Mouse (Mus musculus): ENCODE measurements around the gene Gdnf. TPM values are rescaled to one million over a fixed set of nuclear protein-coding genes. Genes with fewer than 3 reads are reported as not detected.

The Gdnf gene
- total RNA-seq, 2 experiments from 2014 or later: not detected

DNA sequence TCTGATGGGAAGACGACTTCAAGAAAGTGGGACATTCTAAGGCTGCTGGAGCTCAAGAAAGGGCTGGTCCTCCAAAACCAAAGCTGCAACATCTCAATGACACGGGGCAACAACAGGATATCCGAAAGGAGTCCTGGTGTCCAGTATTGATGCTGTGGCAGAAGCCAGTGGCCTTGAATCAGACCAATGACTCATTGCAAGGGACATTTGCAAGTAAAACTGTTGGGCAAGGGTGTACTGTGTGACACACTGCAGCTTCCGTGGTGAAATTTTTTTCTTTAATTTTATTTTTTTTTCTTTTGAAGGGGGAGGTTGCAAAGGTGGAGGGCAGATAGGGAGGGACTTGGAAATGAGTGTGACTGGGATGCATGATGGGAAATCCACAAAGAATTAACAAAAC lies 31.8 kb downstream of the Gdnf start:
- ATAC-seq (replicated peaks; ENCODE audit: low FRiP score, low TSS enrichment, poor library complexity, severe bottlenecking): no peak

DNA sequence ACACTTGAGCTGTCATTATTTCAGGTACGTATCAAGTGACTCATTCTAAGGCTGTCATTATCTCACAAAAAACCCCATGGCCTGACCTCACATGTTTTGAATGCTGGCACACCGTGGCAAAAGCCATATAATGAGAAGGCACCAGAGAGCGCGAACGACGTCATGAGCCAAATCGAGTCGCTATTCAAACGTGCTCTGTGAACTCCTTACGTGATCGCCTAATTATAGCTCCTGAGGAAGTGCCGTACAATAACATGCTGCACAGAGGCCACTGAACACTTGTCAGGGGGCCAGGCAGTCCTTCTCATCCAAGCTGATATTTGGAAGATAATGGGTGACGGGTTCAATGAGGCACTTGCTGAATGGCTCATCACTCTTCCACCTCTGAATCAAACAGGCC lies 46.8 kb downstream of the Gdnf start:
- ATAC-seq (replicated peaks; ENCODE audit: low FRiP score, low TSS enrichment, poor library complexity, severe bottlenecking): no peak

DNA sequence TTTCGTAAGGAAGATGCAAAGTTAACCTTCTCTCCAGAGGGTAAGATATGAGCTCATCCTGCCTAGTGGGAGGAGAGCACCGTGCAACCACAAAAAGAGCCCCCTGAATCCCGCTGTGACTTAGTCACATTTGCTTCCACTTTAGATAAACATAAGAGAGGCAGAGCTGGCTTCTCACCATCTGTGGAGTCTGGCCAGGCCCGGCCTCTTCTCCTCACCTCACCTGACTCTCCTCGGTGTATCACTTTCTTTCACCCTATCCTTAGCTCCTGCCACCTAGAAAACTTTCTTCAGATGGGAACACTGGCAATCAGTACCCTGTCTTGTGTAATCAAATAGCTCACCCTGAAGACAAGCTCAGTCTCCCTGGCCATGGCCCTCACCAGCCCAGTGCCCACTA lies 48.2 kb downstream of the Gdnf start:
- ATAC-seq (replicated peaks; ENCODE audit: low FRiP score, low TSS enrichment, poor library complexity, severe bottlenecking): no peak

DNA sequence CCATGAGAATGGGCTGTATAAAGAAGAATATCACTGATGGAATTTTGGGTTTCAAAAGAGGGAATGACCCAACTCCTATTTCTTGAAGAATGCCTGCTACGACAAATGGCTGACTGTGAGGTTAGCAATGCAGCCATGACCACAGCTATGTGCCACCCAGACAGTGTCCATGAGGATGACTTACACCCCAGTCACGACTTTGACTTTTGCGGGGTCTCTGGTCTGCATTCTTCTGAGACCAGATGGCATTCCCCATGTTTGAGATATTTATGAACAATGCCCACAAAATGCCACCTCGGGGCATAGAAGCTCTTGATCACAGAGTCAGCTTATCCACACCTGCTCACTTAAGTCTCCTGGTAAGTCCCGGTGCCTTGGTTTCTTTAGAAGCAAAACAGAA lies 52.2 kb downstream of the Gdnf start:
- ATAC-seq (replicated peaks; ENCODE audit: low FRiP score, low TSS enrichment, poor library complexity, severe bottlenecking): no peak

DNA sequence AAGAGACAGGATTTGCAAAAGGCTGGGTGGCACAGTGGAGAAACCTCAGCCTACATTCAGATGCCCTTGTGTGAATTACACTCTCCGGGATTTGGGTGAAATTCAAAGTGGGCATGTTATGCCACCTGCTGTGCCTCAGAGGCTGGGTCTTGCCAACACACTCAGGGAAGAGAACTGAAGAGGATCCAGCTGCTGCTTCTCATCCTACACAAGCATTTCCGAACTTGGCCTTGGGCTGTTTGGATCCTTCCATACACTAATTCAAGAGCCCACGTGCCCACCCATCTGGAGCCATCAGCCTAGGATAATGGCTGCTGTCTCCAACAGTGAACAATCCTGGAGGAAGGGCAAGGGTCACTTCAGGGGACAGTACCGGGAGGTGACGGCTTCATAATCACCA lies 52.7 kb downstream of the Gdnf start:
- ATAC-seq (replicated peaks; ENCODE audit: low FRiP score, low TSS enrichment, poor library complexity, severe bottlenecking): no peak

DNA sequence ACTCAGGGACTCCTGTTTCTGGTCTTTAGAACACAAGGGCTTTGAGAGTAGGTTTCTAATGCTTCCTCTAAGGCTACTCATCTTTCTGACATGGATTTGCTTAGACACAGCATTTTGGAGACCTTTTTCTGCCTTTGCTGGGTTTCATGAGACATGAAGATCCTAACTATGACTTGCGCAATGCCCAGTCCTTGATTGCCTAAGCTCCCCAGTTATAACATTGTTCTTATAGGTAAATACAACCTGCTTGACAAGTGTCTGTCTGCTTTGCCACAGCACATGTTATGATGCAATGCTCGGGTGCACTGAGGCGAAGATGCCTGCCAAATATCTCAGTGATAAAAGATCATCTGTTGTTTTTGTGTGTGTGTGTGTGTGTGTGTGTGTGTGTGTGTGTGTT lies 54.7 kb downstream of the Gdnf start:
- no peak for ATAC-seq (replicated peaks; ENCODE audit: low FRiP score, low TSS enrichment, poor library complexity, severe bottlenecking)

DNA sequence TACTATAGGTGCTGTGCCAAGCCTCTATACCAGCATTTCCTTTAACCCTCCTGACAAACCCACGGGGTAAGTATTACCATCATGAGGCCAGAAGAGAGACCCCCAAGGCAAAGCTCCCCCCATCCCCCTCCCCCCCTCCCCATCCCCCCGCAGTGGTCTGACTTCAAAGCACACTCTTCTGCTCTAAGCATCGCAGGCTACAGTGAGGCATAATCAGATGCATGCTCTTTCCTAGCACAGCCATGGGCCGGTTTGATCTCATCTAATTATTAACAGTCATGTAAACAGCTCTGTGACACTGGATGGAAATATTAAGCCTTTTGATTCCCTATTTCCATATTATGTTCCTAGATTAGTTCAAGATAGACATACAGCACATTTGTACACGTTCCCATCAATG lies 61.8 kb downstream of the Gdnf start:
- no peak for ATAC-seq (replicated peaks; ENCODE audit: low FRiP score, low TSS enrichment, poor library complexity, severe bottlenecking)

DNA sequence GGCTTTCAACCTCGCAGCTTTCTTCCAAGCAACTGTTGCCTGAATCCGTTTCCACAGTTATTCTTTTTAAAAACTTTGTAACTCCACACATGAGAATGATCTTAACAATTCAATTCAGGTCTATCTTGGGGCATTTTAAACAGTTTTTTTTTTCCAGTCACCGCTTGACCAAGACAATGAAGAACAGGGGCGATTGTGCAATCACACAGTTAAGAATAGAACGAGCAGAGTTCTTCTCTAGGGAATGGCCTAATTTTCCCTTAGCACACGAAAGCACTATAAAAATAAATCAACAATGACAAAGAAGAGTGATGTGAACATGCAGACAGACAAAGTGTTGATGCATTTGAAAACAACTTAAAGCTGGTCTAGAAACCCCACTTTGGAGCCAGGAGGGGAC lies 65.2 kb downstream of the Gdnf start:
- ATAC-seq (replicated peaks; ENCODE audit: low FRiP score, low TSS enrichment, poor library complexity, severe bottlenecking): no peak

DNA sequence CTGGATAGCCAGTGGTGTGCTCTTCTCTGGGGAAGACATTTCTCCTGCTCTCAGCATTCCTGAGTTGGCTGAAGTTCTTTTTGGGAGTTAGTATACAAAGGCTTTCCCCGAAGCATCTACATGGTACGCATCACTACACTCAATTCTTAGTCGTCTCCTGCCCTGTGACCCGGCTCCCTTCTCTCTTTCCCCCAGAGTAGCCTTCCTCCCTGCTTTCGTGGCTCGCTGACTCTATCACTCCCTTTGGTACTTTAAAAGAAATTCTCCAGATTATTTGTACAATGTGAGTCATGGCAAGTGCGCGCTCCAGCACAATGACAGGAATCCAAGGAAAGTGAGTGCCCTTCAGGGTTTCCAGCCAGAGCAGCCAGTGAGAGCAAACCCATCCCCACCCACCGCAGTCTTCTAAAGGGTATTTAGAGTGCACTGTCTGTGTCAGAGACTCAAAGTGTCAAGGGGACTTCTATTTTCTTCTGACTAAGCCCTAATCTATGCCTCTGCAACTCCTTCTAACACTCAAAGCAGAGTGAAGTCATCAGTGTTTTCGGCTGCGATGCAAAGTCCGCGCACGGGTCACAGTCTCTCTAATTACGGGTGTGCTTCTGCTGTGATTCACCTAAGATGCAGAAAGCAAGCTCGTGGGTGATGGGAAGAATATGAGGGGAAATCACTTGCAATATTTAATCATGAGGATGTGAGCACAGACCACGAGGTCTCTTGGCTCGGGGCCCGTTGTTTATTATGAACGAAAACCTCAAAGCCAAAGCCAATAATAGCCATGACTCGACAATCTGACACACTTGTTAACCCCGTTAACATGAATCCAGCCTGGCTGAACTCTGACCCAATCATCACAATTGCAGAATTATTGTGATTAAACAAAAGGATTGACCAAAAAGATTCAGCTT lies 67.2 kb downstream of the Gdnf start:
- ATAC-seq (replicated peaks; ENCODE audit: low FRiP score, low TSS enrichment, poor library complexity, severe bottlenecking): no peak

DNA sequence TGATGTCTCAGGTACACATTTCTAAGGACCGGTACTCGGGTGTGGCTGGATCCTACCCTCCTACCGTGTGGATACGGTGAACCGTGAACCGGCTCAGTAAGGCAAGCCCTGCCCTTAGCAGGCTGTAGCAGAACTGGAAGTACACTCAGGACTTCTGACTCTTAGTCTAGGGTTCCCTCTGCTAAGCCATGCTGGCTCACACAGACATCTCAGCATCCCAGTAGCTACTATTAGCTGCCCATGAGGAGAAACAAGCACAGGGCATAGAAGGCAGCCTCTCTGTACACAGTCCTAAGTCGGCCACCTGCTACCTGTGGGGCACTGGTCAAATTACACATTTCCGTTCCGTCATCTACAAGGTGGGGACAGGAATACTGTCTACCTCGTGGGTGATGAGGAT lies 68.2 kb downstream of the Gdnf start:
- no peak for ATAC-seq (replicated peaks; ENCODE audit: low FRiP score, low TSS enrichment, poor library complexity, severe bottlenecking)

DNA sequence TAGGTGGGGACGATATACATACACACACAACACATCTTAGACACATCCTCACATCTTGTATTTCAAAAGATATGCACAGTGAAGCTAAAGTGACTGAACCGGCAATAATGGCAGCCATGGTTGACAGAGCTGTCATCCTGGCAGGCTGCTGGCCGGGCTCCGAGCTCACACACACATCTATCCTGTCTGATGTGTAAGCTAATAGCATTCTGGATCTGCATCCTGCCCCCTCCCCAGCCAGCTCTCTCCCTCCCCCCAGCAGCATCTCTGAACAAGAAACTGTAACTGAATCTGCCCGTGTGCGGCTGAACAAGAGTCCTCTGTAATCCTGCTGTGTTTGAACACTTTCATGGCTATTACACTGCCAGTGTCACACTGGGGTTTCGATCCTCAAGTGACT lies 69.3 kb downstream of the Gdnf start:
- no peak for ATAC-seq (replicated peaks; ENCODE audit: low FRiP score, low TSS enrichment, poor library complexity, severe bottlenecking)

DNA sequence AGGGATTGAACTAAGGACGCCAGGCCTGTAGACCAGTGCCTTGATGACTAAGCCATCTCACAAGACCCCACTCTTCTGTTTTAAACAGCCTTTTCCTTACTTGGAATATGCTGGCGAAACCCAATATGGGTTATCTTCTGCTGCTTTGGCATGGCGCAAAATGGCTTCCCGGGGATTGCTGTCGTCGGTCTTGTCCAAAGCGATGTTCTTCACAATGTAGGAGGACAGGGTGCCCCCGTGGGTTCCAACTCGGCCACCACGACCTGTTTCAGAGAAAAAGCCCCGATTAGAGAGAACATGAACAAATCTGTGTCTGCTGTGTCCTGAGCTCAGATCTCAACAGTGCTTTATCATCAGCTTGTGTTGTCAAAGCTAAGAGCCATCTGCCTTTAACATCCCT lies 73.5 kb downstream of the Gdnf start:
- ATAC-seq (replicated peaks; ENCODE audit: low FRiP score, low TSS enrichment, poor library complexity, severe bottlenecking): no peak

DNA sequence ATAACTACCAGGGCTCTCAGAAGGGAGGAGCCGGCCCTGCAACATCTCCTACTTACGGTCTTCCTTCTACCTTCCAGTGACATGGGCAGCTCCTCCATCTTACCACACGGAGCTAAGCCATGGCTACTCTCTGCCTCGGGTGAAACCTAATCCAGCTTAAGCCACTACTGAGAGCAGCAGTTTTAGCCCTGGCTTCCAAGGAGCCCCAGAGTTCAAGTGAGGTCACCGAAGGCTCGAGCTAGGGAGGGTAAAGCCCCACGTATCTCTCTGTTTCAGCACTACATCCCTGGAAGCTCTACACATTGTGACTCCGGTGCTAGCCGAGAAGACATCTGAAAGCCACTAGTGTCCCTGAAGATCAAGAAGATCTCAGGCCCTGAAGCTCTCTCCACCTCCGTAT lies 74.5 kb downstream of the Gdnf start:
- ATAC-seq (replicated peaks; ENCODE audit: low FRiP score, low TSS enrichment, poor library complexity, severe bottlenecking): no peak

DNA sequence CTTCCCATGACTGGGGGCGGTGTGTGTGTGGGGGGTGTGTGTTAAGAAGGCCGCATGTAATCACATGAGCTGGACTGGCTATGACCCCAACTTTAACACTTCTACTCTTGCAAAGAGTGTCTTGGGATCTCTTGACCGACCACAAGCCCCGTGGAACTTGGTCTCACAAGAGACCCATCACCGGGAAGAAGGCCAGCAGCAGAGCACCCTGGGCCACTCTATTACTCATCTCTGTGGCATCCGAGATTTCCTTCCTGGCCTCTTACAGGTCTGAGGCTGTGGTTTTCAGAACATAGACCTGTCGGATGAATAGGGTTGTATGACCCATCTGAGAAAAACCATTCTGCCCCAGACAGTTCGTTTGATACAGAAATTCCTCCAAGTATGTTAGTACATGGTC lies 75.9 kb downstream of the Gdnf start:
- no peak for ATAC-seq (replicated peaks; ENCODE audit: low FRiP score, low TSS enrichment, poor library complexity, severe bottlenecking)

All from megakaryocyte-erythroid progenitor cell, adult 5-6 weeks (primary cell).